Mouse (Mus musculus) kidney, postnatal 0 days (tissue): Measurements from ENCODE around the gene Fbxl15. TPM values are rescaled to one million over a fixed set of nuclear protein-coding genes. Genes with fewer than 3 reads are reported as not detected.

Experiments
- ATAC-seq: fragments of 200-750 bp; cut with Nextera tagmentation; replicated peaks from 2 replicates; pipeline ENCODE4 v1.8.0; 2017; ENCODE audit warnings: low read depth, moderate number of reproducible peaks, moderate TSS enrichment, moderate library complexity; ENCODE audit not compliant: low FRiP score
- DNase-seq: peaks from one replicate; pipeline ENCODE4 v3.0.0-alpha.2; 2016; ENCODE audit warnings: low spot score
- H3K27ac ChIP-seq: fragments of 300-500 bp; sonication (generic); 2 replicates; pipeline ENCODE4 v1.5.1; 2014; ENCODE audit warnings: mild to moderate bottlenecking
- H3K27me3 ChIP-seq: fragments of 300-500 bp; sonication (generic); 2 replicates; pipeline ENCODE4 v1.6.1; 2014; ENCODE audit warnings: low read length, mixed read lengths; ENCODE audit not compliant: insufficient read depth
- H3K36me3 ChIP-seq: fragments of 300-500 bp; sonication (generic); 2 replicates; pipeline ENCODE4 v1.6.1; 2014; ENCODE audit warnings: low read length, mixed read lengths; ENCODE audit not compliant: insufficient read depth
- H3K4me1 ChIP-seq: fragments of 300-500 bp; sonication (generic); replicated peaks from 2 replicates; pipeline ENCODE4 v1.6.1; 2014; ENCODE audit warnings: antibody characterized with exemption, low read length, mixed read lengths; ENCODE audit not compliant: insufficient read depth
- H3K4me2 ChIP-seq: fragments of 300-500 bp; sonication (generic); 2 replicates; pipeline ENCODE4 v1.6.1; 2014; ENCODE audit warnings: mild to moderate bottlenecking, low read length, moderate library complexity, mixed read lengths
- H3K4me3 ChIP-seq: fragments of 300-500 bp; sonication (generic); replicated peaks from 2 replicates; pipeline ENCODE4 v1.5.1; 2014; ENCODE audit warnings: low read depth, low read length
- H3K9ac ChIP-seq: fragments of 300-500 bp; sonication (generic); 2 replicates; pipeline ENCODE4 v1.6.1; 2014; ENCODE audit warnings: low read depth, low read length
- H3K9me3 ChIP-seq: fragments of 300-500 bp; sonication (generic); replicated peaks from 2 replicates; pipeline ENCODE4 v1.6.1; 2016; ENCODE audit warnings: low read length, inconsistent platforms, mixed read lengths
- CTCF ChIP-seq: IDR thresholded peaks from 2 replicates; pipeline ENCODE4 v1.5.1; 2016; ENCODE audit warnings: antibody characterized with exemption, low read depth, mild to moderate bottlenecking, moderate library complexity
- WGBS: fragments of 180-500 bp; shearing (Covaris S2); extraction: QIAGEN DNeasy Blood & Tissue Kit; methylation state at CpG from one replicate; pipeline ENCODE4 v1.1.7; 2014; 5-methylcytosine and 5-hydroxymethylcytosine counted together
- microRNA counts: library from miRNA; unstranded; fragments of <30 nt; microRNA quantifications from one replicate; lab custom pipeline; 2015
- microRNA-seq: library from miRNA; unstranded; fragments of <30 nt; microRNA quantifications from one replicate; pipeline ENCODE4, GENCODE M21; 2016
- polyA plus RNA-seq: library from polyadenylated mRNA; unstranded; fragments of >200 nt; fragmentation: Nextera tagmentation; extraction: Ambion mirVana; gene quantifications from 2 replicates; pipeline ENCODE4 v1.2.1, GENCODE M21; 2015

Gene Fbxl15
- polyA plus RNA-seq, 1 experiment from 2014 or later: 33.8 TPM

DNA sequence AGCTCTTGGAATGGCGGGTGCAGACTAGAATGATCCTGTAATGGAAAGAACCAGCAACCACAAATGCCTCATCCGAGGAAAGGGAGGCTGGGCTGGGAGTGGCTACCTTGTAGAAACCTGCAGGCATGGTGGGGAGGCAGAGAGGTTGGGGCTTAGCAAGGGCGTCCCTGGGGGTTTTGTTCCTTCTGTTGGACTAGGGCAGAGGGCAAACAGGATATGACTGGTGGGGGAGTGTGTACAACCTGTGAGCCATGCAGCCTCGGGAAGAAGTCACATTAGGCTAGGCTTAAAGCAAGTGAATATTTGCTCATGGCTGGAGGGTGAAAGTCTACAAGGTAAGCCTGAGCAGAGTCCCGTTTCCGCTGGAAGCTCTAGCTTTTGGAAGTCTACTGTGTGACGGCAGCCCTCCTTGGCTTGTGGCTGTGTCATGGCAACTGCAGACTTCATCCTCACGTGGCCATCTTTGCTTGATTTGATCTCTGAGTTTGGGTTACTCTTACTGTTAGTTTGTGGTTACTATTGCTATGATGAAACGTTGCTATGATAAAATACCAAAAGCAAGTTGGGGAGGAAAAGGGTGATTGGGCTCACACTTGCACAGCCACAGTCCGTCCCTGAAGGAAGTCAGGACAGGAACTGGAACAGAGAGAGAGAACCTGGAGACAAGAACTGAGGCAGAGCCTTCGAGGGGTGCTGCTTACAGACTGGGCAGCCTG is 35.5 kb downstream of the Fbxl15 start:
- no peaks in the 10 kb centered on the region for H3K27me3 ChIP-seq
- ATAC-seq: peak; percentile 52; the same call in 1 of the 2 replicates
- no peak overlapping the region for H3K9ac ChIP-seq
- no peaks in the 10 kb centered on the region for H3K9me3 ChIP-seq
- no peak overlapping the region for H3K27ac ChIP-seq
- DNase-seq: no peak
- whole genome bisulfite sequencing: 79% methylated on average over 11 of the region's 11 CpGs
- no peak for TF ChIP-seq CTCF
- no peak overlapping the region for H3K4me3 ChIP-seq
- H3K36me3 ChIP-seq: no peaks in the 10 kb centered on the region
- no peaks in the 10 kb centered on the region for H3K4me1 ChIP-seq
- no peak overlapping the region for H3K4me2 ChIP-seq

DNA sequence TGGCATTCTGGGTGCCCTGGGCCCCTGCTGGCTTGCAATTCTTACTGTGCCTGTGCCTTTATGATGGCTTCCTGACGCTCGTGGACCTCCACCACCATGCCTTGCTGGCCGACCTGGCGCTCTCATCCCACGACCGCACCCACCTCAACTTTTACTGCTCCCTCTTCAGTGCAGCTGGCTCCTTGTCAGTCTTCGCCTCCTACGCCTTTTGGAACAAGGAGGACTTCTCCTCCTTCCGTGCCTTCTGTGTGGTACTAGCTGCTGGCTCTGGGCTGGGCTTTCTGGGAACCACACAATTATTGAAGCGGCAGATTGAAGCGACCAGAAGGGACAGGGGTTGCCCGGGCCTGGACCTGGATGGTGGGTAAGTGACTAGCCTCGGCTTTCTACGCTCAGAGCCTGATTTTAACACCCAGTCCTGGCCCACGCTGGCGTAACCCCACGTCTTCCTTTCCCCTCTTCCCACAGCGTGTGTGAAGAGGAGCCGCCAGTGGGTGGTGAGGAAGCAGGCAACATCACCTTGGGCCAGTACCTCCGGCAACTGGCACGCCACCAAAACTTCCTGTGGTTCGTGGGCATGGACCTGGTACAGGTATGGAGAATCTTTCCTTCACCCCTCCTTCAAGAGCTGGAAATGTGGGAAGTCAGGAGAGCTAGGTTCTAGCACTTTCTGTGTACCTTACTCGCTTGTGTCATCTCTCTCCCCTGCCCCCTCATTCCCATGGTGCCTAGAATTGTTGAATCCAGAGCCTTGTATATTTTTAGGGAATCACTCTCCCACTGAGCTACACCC is 40.0 kb downstream of the Fbxl15 start:
- Histone ChIP-seq H3K4me3 (no peak overlapping the region), H3K27me3 (no peaks in the 10 kb centered on the region), H3K4me2 (no peak overlapping the region), H3K27ac (no peak overlapping the region), H3K4me1 (no peaks in the 10 kb centered on the region), H3K36me3 (no peaks in the 10 kb centered on the region), H3K9ac (no peak overlapping the region), H3K9me3 (no peaks in the 10 kb centered on the region)
- ATAC-seq: no peak
- 72% methylated on average over 23 of the region's 23 CpGs for WGBS
- no peak for TF ChIP-seq CTCF
- DNase-seq: no peak

DNA sequence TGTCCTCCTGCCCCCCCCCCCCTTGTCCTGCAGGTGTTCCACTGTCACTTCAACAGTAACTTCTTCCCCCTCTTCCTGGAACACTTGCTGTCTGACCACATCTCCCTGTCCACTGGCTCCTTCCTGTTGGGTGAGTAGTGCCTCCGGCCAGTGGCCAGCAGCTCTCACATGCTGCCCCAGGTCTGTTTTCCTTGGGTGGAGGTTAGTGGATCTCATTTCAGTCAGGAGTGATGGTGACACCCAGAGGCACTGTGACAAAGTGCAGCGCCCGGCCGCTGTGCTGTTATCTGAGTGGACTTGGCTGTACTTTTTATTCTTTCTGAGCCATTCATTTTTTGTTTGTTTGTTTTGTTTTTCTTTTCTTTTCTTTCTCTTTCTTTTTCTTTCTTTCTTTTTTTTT is 41.2 kb downstream of the Fbxl15 start:
- Histone ChIP-seq H3K4me1 (no peaks in the 10 kb centered on the region), H3K4me2 (no peak overlapping the region), H3K27ac (no peak overlapping the region), H3K27me3 (no peaks in the 10 kb centered on the region), H3K9me3 (no peaks in the 10 kb centered on the region), H3K4me3 (no peak overlapping the region), H3K36me3 (no peaks in the 10 kb centered on the region), H3K9ac (no peak overlapping the region)
- ATAC-seq: no peak; the same call in 1 of the 2 replicates
- WGBS: 12% methylated on average over 4 of the region's 4 CpGs
- peak; percentile 84 for DNase-seq
- peak; percentile 73 for TF ChIP-seq CTCF

DNA sequence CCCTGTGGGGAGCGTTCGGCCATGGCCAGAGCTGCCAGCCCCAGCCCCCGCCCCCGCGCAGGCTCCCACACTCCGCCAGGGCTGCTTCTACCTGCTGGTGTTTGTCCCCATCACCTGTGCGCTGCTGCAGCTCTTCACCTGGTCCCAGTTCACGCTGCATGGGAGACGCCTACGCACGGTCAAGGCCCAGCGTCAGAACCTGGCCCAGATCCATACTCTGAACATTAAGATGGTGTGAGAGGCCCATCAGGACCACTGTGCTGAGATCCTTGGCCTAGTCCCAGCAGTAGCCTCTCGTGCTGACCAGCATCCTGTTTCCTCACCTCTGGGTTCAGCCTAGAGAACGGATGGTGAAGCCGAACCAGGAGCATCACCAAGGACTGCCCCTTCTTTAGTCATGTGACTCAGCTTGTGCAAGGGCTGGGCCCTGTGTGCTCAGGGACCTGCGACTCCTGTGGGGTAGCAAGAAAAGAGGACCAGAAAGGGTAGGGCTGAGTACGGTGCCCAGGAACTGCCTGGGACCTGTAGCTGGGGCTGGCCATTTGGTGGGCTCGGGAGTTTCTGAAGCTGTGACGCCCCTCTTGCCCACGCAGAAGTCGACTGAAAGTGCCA is 46.6 kb downstream of the Fbxl15 start:
- Histone ChIP-seq H3K9ac (no peak overlapping the region), H3K4me3 (no peak overlapping the region), H3K4me2 (no peak overlapping the region), H3K27ac (no peak overlapping the region), H3K27me3 (no peaks in the 10 kb centered on the region), H3K9me3 (no peaks in the 10 kb centered on the region), H3K4me1 (no peaks in the 10 kb centered on the region), H3K36me3 (peaks cover 25% of the 10 kb centered on the region)
- DNase-seq (no peak), ATAC-seq (peak; percentile 22; the same call in 1 of the 2 replicates)
- WGBS: 51% methylated on average over 21 of the region's 21 CpGs
- TF ChIP-seq CTCF: no peak

- Histone ChIP-seq H3K9me3 (no peaks in the 10 kb centered on the region), H3K27ac (no peak overlapping the region), H3K9ac (no peak overlapping the region), H3K27me3 (no peaks in the 10 kb centered on the region), H3K4me1 (no peaks in the 10 kb centered on the region), H3K4me2 (no peak overlapping the region), H3K36me3 (peaks cover 34% of the 10 kb centered on the region), H3K4me3 (no peak overlapping the region)
- WGBS: 61% methylated on average over 5 of the region's 5 CpGs
- TF ChIP-seq CTCF: no peak
- DNase-seq: no peak
- no peak for ATAC-seq
Observed at GRCm38 (mm10) chr19:46375489-46375888, 47.5 kb downstream of the Fbxl15 start.

DNA sequence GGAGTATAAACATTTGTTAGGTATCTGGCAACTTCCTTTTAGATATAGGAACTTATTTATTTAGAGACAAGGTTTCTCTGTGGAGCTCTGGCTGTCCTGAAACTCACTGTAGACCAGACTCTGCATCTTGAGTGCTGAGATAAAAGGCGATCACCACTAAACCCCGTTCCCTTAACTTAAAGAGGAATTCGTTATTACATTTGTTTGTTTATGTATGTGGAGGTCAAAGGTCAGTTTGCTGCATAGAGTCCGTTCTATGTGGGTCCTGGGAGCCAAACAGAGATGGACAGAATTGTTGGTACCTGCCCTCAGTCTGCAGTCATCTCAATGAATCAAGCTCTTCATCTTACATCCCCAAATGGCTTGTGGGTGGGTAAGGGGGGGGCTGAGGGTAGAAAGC is 47.9 kb downstream of the Fbxl15 start:
- no peaks in the 10 kb centered on the region for H3K27me3 ChIP-seq
- DNase-seq: no peak
- H3K4me1 ChIP-seq: no peaks in the 10 kb centered on the region
- no peak for ATAC-seq
- H3K4me2 ChIP-seq: no peak overlapping the region
- H3K4me3 ChIP-seq: no peak overlapping the region
- WGBS: 49% methylated on average over 4 of the region's 4 CpGs
- H3K36me3 ChIP-seq: peaks cover 38% of the 10 kb centered on the region
- H3K9ac ChIP-seq: no peak overlapping the region
- no peak for TF ChIP-seq CTCF
- no peaks in the 10 kb centered on the region for H3K9me3 ChIP-seq
- no peak overlapping the region for H3K27ac ChIP-seq

MicroRNAs within 50 kb of the gene (microRNA counts, 519-probe panel; counts per million panel counts)
- 330 counts per million, percentile 68 among the panel's probes with 10 or more counts for microRNA mmu-miR-146b (lab: Ali Mortazavi, UCI)

Small RNAs within 50 kb of the gene (microRNA-seq; reads per million reads assigned to microRNA genes)
- gene Mir146b: 0.60 reads per million

Other genes with a start within 250 kb of the Fbxl15 start
- gene Elovl3, start 196.3 kb upstream of the Fbxl15 start, polyA plus RNA-seq: 0.07 TPM in 1 of 2 replicates, not detected in the other
- gene Pitx3, start 179.9 kb upstream of the Fbxl15 start, polyA plus RNA-seq: not detected in 2 replicates
- gene Gbf1, start 175.7 kb upstream of the Fbxl15 start, polyA plus RNA-seq: 32.9 and 37.3 TPM in 2 replicates
- gene Nfkb2, start 23.9 kb upstream of the Fbxl15 start, polyA plus RNA-seq: 8.7 and 8.8 TPM in 2 replicates
- gene Psd, start 1.0 kb upstream of the Fbxl15 start, polyA plus RNA-seq: 2.7 and 2.9 TPM in 2 replicates
- gene Cuedc2, start 10.5 kb downstream of the Fbxl15 start, polyA plus RNA-seq: 167 and 173 TPM in 2 replicates
- gene Mfsd13a, start 12.9 kb downstream of the Fbxl15 start, polyA plus RNA-seq: 12.0 and 14.0 TPM in 2 replicates
- gene 2310034G01Rik, start 22.1 kb downstream of the Fbxl15 start, polyA plus RNA-seq: 3.5 and 4.0 TPM in 2 replicates
- gene Actr1a, start 67.6 kb downstream of the Fbxl15 start, polyA plus RNA-seq: 100.0 and 111 TPM in 2 replicates
- 30.6 and 33.0 TPM in 2 replicates for gene Sufu, start 68.7 kb downstream of the Fbxl15 start, polyA plus RNA-seq
- gene Trim8, start 173.5 kb downstream of the Fbxl15 start, polyA plus RNA-seq: 27.8 and 30.5 TPM in 2 replicates
- 96.6 and 105 TPM in 2 replicates for gene Arl3, start 245.0 kb downstream of the Fbxl15 start, polyA plus RNA-seq
- gene Sfxn2, start 245.2 kb downstream of the Fbxl15 start, polyA plus RNA-seq: 47.1 and 50.0 TPM in 2 replicates